ENCODE assay signal across 8 mouse cellular contexts in genomic region chr13:93772279-93772636, GRCm38 (mm10). TPM values are rescaled to one million over a fixed set of nuclear protein-coding genes. Genes with fewer than 3 reads are reported as not detected.
DNase-seq lines count a peak whose midpoint lies in the region; ATAC-seq lines count a peak whose summit lies in the region.

No protein-coding gene starts in this region.

- peak; percentile 67 for ATAC-seq in kidney, embryonic 16.5 days (ENCODE audit: low FRiP score, low TSS enrichment)
- ATAC-seq in common myeloid progenitor, adult 5-6 weeks (replicated peaks; ENCODE audit: low read depth, poor library complexity, severe bottlenecking), result peak; percentile 16; the same call in 1 of the 2 replicates
- ATAC-seq in hindbrain, embryonic 12.5 days (ENCODE audit: low FRiP score), result peak; percentile 60; the same call in 1 of the 2 replicates
- peak; percentile 57 for ATAC-seq in midbrain, embryonic 12.5 days (ENCODE audit: low FRiP score, low read depth)

- no peaks in the 10 kb centered on the region for H3K36me3 ChIP-seq in kidney, embryonic 16.5 days (ENCODE audit: insufficient read depth, low read length)
- no peaks in the 10 kb centered on the region for H3K36me3 ChIP-seq in hindbrain, embryonic 12.5 days
- no peaks in the 10 kb centered on the region for H3K36me3 ChIP-seq in midbrain, embryonic 12.5 days

- H3K4me1 ChIP-seq in kidney, embryonic 16.5 days (ENCODE audit: insufficient read depth, low read length), result peaks cover 23% of the 10 kb centered on the region
- peaks cover 10% of the 10 kb centered on the region; the same call in 1 of the 2 replicates for H3K4me1 ChIP-seq in hindbrain, embryonic 12.5 days
- H3K4me1 ChIP-seq in midbrain, embryonic 12.5 days, result peaks cover 9% of the 10 kb centered on the region; the same call in 1 of the 2 replicates

- DNase-seq in kidney, adult 18-20 months, result no peak
- DNase-seq in cerebellum, adult 11-12 months, result no peak
- DNase-seq in right cerebral cortex, postnatal 36 days (ENCODE audit: low spot score in 2 of 2), result no peak
- no peak for DNase-seq in yolk sac, embryonic 10.5 days (ENCODE audit: low spot score)

- peak overlapping the region; percentile 85 for H3K9ac ChIP-seq in kidney, embryonic 16.5 days (replicated peaks; ENCODE audit: low read length)
- H3K9ac ChIP-seq in hindbrain, embryonic 12.5 days, result peak overlapping the region; percentile 88
- H3K9ac ChIP-seq in midbrain, embryonic 12.5 days (replicated peaks), result peak overlapping the region; percentile 70

- WGBS in kidney, embryonic 16.5 days, result 28% methylated on average over 8 of the region's 8 CpGs
- 28% methylated on average over 8 of the region's 8 CpGs for WGBS in hindbrain, embryonic 12.5 days
- 40% methylated on average over 8 of the region's 8 CpGs for WGBS in midbrain, embryonic 12.5 days

- H3K27ac ChIP-seq in kidney, embryonic 16.5 days (ENCODE audit: low read length), result no peak overlapping the region; the same call in 1 of the 2 replicates
- peak overlapping the region; percentile 90 for H3K27ac ChIP-seq in hindbrain, embryonic 12.5 days
- H3K27ac ChIP-seq in midbrain, embryonic 12.5 days (replicated peaks), result peak overlapping the region; percentile 84

- H3K4me3 ChIP-seq in kidney, embryonic 16.5 days (ENCODE audit: low read length), result peak overlapping the region; percentile 67
- peak overlapping the region; percentile 64 for H3K4me3 ChIP-seq in hindbrain, embryonic 12.5 days
- peak overlapping the region; percentile 54 for H3K4me3 ChIP-seq in midbrain, embryonic 12.5 days

- H3K27me3 ChIP-seq in kidney, embryonic 16.5 days (ENCODE audit: insufficient read depth, low read length), result no peaks in the 10 kb centered on the region
- H3K27me3 ChIP-seq in hindbrain, embryonic 12.5 days, result peaks cover 3% of the 10 kb centered on the region; the same call in 1 of the 2 replicates
- peaks cover 9% of the 10 kb centered on the region; the same call in 1 of the 2 replicates for H3K27me3 ChIP-seq in midbrain, embryonic 12.5 days

- H3K9me3 ChIP-seq in kidney, embryonic 16.5 days (ENCODE audit: low read length), result no peaks in the 10 kb centered on the region
- no peaks in the 10 kb centered on the region for H3K9me3 ChIP-seq in hindbrain, embryonic 12.5 days (replicated peaks)
- H3K9me3 ChIP-seq in midbrain, embryonic 12.5 days, result no peaks in the 10 kb centered on the region

- H3K4me2 ChIP-seq in kidney, embryonic 16.5 days (replicated peaks; ENCODE audit: low read depth, low read length), result peak overlapping the region; percentile 95
- H3K4me2 ChIP-seq in hindbrain, embryonic 12.5 days (replicated peaks), result peak overlapping the region; percentile 91
- H3K4me2 ChIP-seq in midbrain, embryonic 12.5 days (replicated peaks), result peak overlapping the region; percentile 63

RNA-seq across cellular contexts. Expression of gene Arsb, which starts 0.8 kb away (rescaled TPM):
- 13.4 and 15.9 TPM in 2 replicates for polyA plus RNA-seq in kidney, embryonic 16.5 days (2015; fragmentation: Nextera tagmentation; extraction: Ambion mirVana)
- total RNA-seq in common myeloid progenitor, adult 5-6 weeks (2017), result 7.6 and 10.2 TPM in 2 replicates
- polyA plus RNA-seq in hindbrain, embryonic 12.5 days (2016; fragmentation: Nextera tagmentation; extraction: Ambion mirVana), result 8.8 and 9.5 TPM in 2 replicates
- 9.8 and 10.3 TPM in 2 replicates for polyA plus RNA-seq in midbrain, embryonic 12.5 days (2016; fragmentation: Nextera tagmentation; extraction: Ambion mirVana)

Comparison
In these comparisons a context has a peak if more than half of its experiments do, and no peak if none do; other contexts are left out.
1. ATAC-seq: peak in every context shown above with its lines; median percentile 67 in kidney, embryonic 16.5 days; 60 in hindbrain, embryonic 12.5 days; 57 in midbrain, embryonic 12.5 days; 16 in common myeloid progenitor, adult 5-6 weeks.